8 mouse cellular contexts compared by ENCODE assay signal in genomic region chr10:60106531-60107186, GRCm38 (mm10). TPM values are rescaled to one million over a fixed set of nuclear protein-coding genes. Genes with fewer than 3 reads are reported as not detected.
DNase-seq lines count a peak whose midpoint lies in the region; ATAC-seq and TF ChIP-seq lines count a peak whose summit lies in the region.

No protein-coding gene starts in this region.

- peaks cover 19% of the 10 kb centered on the region for H3K27me3 ChIP-seq in spleen, adult 2 months (ENCODE audit: control insufficient read depth, insufficient read depth, low read length)
- peaks cover 8% of the 10 kb centered on the region; the same call in 1 of the 2 replicates for H3K27me3 ChIP-seq in hindbrain, embryonic 13.5 days
- peaks cover 43% of the 10 kb centered on the region for H3K27me3 ChIP-seq in limb, embryonic 15.5 days
- H3K27me3 ChIP-seq in midbrain, postnatal 0 days (ENCODE audit: insufficient read depth, low read length) = no peaks in the 10 kb centered on the region

- no peak for TF ChIP-seq POLR2A in spleen, adult 2 months (IDR thresholded peaks at IDR 0.05; ENCODE audit: low read depth, low read length)

- peak overlapping the region; percentile 92 for H3K9ac ChIP-seq in hindbrain, embryonic 13.5 days
- H3K9ac ChIP-seq in limb, embryonic 15.5 days = peak overlapping the region; percentile 55
- peak overlapping the region; percentile 99 for H3K9ac ChIP-seq in midbrain, postnatal 0 days (replicated peaks; ENCODE audit: low read length, poor library complexity, severe bottlenecking)

- ATAC-seq in hindbrain, embryonic 13.5 days (ENCODE audit: low FRiP score) = peak; percentile 71
- ATAC-seq in limb, embryonic 15.5 days (ENCODE audit: insufficient number of reproducible peaks, low FRiP score, low TSS enrichment, low read depth) = no peak
- ATAC-seq in midbrain, postnatal 0 days (ENCODE audit: low FRiP score) = peak; percentile 79

- H3K9me3 ChIP-seq in hindbrain, embryonic 13.5 days = no peaks in the 10 kb centered on the region
- H3K9me3 ChIP-seq in limb, embryonic 15.5 days = no peaks in the 10 kb centered on the region
- H3K9me3 ChIP-seq in midbrain, postnatal 0 days (ENCODE audit: low read length) = no peaks in the 10 kb centered on the region

- peaks cover 12% of the 10 kb centered on the region for H3K4me1 ChIP-seq in spleen, adult 2 months (ENCODE audit: control insufficient read depth, insufficient read depth, insufficient read length)
- peaks cover 55% of the 10 kb centered on the region for H3K4me1 ChIP-seq in hindbrain, embryonic 13.5 days (replicated peaks)
- peaks cover 38% of the 10 kb centered on the region for H3K4me1 ChIP-seq in limb, embryonic 15.5 days
- peaks cover 30% of the 10 kb centered on the region for H3K4me1 ChIP-seq in midbrain, postnatal 0 days (ENCODE audit: insufficient read depth, low read length)

- TF ChIP-seq CTCF in spleen, adult 2 months (IDR thresholded peaks at IDR 0.05; ENCODE audit: extremely low read depth, insufficient read depth, insufficient read length, insufficient replicate concordance) = no peak
- peak; percentile 55 for TF ChIP-seq CTCF in midbrain, postnatal 0 days (IDR thresholded peaks at IDR 0.05)

- peak in 1 of 2 experiments; percentile 9 for DNase-seq in spleen, adult 2 months (ENCODE audit: low read depth in 1 of 2, low spot score in 2 of 2)
- no peak for DNase-seq in spleen, adult 12 weeks (ENCODE audit: low spot score)
- peak; percentile 64 for DNase-seq in cerebellum, adult 8-10 months
- DNase-seq in gastrocnemius, adult 18-20 months (ENCODE audit: low spot score) = peak; percentile 41
- peak; percentile 71 for DNase-seq in midbrain, postnatal 0 days (ENCODE audit: low spot score)
- DNase-seq in thymus, postnatal 14 days = peak; percentile 49

- no peaks in the 10 kb centered on the region for H3K36me3 ChIP-seq in spleen, adult 2 months (ENCODE audit: control insufficient read depth, insufficient read depth, low read length)
- 0 out of 2 replicates have a peak, but pooled peaks cover 4% of the 10 kb centered on the region for H3K36me3 ChIP-seq in hindbrain, embryonic 13.5 days
- no peaks in the 10 kb centered on the region for H3K36me3 ChIP-seq in limb, embryonic 15.5 days
- 0 out of 2 replicates have a peak, but pooled peaks cover 2% of the 10 kb centered on the region for H3K36me3 ChIP-seq in midbrain, postnatal 0 days (ENCODE audit: insufficient read depth, low read length)

- no peak overlapping the region for H3K27ac ChIP-seq in spleen, adult 2 months (ENCODE audit: insufficient read depth, low read length)
- peak overlapping the region; percentile 95 for H3K27ac ChIP-seq in hindbrain, embryonic 13.5 days
- peak overlapping the region; percentile 51; the same call in 1 of the 2 replicates for H3K27ac ChIP-seq in limb, embryonic 15.5 days
- peak overlapping the region; percentile 98 for H3K27ac ChIP-seq in midbrain, postnatal 0 days (ENCODE audit: low read depth, low read length)

- peak overlapping the region; percentile 48 for H3K4me3 ChIP-seq in spleen, adult 2 months (ENCODE audit: extremely low read depth, insufficient read depth, insufficient read length)
- H3K4me3 ChIP-seq in hindbrain, embryonic 13.5 days = peak overlapping the region; percentile 83
- H3K4me3 ChIP-seq in limb, embryonic 15.5 days = peak overlapping the region; percentile 60
- H3K4me3 ChIP-seq in midbrain, postnatal 0 days (ENCODE audit: low read depth, low read length) = peak overlapping the region; percentile 79

- under 1% methylated on average over 57 of the region's 57 CpGs for WGBS in spleen, adult 2 months
- under 1% methylated on average over 57 of the region's 57 CpGs for WGBS in hindbrain, embryonic 13.5 days
- under 1% methylated on average over 57 of the region's 57 CpGs for WGBS in limb, embryonic 15.5 days
- under 1% methylated on average over 51 of the region's 57 CpGs for WGBS in midbrain, postnatal 0 days

- H3K4me2 ChIP-seq in hindbrain, embryonic 13.5 days = peak overlapping the region; percentile 88
- peak overlapping the region; percentile 99 for H3K4me2 ChIP-seq in limb, embryonic 15.5 days
- H3K4me2 ChIP-seq in midbrain, postnatal 0 days (ENCODE audit: low read depth, low read length, poor library complexity, severe bottlenecking) = peak overlapping the region; percentile 94

RNA-seq across cellular contexts. Expression of gene Spock2, which starts 0.6 kb away (rescaled TPM):
- 2.4 and 2.7 TPM in 2 replicates for polyA plus RNA-seq in spleen, adult 2 months (2012; rRNA removed)
- total RNA-seq in gastrocnemius, adult 18-20 months (2021) = 1 to 10 TPM; 5.4 to 5.6 TPM
- 67.9 and 76.3 TPM in 2 replicates for polyA plus RNA-seq in hindbrain, embryonic 13.5 days (2015; fragmentation: Nextera tagmentation; extraction: Ambion mirVana)
- polyA plus RNA-seq in limb, embryonic 15.5 days (2015; fragmentation: Nextera tagmentation; extraction: Ambion mirVana) = 11.0 and 11.6 TPM in 2 replicates
- total RNA-seq in midbrain, postnatal 0 days (2014; rRNA removed) = 275 and 308 TPM in 2 replicates
- 109 and 117 TPM in 2 replicates for polyA plus RNA-seq in midbrain, postnatal 0 days (2015; fragmentation: Nextera tagmentation; extraction: Ambion mirVana)
